Mouse (Mus musculus) embryonic facial prominence, embryonic 11.5 days (tissue): Measurements from ENCODE around the gene Cuzd1. TPM values are rescaled to one million over a fixed set of nuclear protein-coding genes. Genes with fewer than 3 reads are reported as not detected.

Experiments
- ATAC-seq: fragments of 200-750 bp; cut with Nextera tagmentation; replicated peaks from 2 replicates; pipeline ENCODE4 v1.8.0; 2017; ENCODE audit warnings: low read depth; ENCODE audit not compliant: insufficient number of reproducible peaks, low FRiP score, low TSS enrichment
- DNase-seq: peaks from one replicate; pipeline ENCODE4 v3.0.0-alpha.2; 2015; ENCODE audit warnings: low spot score
- H3K27ac ChIP-seq: fragments of 300-500 bp; sonication (generic); replicated peaks from 2 replicates; pipeline ENCODE4 v1.5.1; 2014; ENCODE audit warnings: mild to moderate bottlenecking, low read depth, low read length, control low read depth
- H3K27me3 ChIP-seq: fragments of 300-500 bp; sonication (generic); 2 replicates; pipeline ENCODE4 v1.6.1; 2014; ENCODE audit warnings: mild to moderate bottlenecking, low read length, moderate library complexity, mixed read lengths; ENCODE audit not compliant: control insufficient read depth, insufficient read depth
- H3K36me3 ChIP-seq: fragments of 300-500 bp; sonication (generic); replicated peaks from 2 replicates; pipeline ENCODE4 v1.6.1; 2014; ENCODE audit warnings: low read depth, mild to moderate bottlenecking, low read length, moderate library complexity, mixed read lengths; ENCODE audit not compliant: control insufficient read depth, insufficient read depth
- H3K4me1 ChIP-seq: fragments of 300-500 bp; sonication (generic); 2 replicates; pipeline ENCODE4 v1.6.1; 2014; ENCODE audit warnings: low read length, mixed read lengths; ENCODE audit not compliant: control insufficient read depth, insufficient read depth
- H3K4me2 ChIP-seq: fragments of 300-500 bp; sonication (generic); 2 replicates; pipeline ENCODE4 v1.6.1; 2014; ENCODE audit warnings: low read depth, mild to moderate bottlenecking, control low read depth, low read length, moderate library complexity
- H3K4me3 ChIP-seq: fragments of 300-500 bp; sonication (generic); 2 replicates; pipeline ENCODE4 v1.5.1; 2014; ENCODE audit warnings: low read depth, low read length, control low read depth
- H3K9ac ChIP-seq: fragments of 300-500 bp; sonication (generic); replicated peaks from 2 replicates; pipeline ENCODE4 v1.6.1; 2014; ENCODE audit warnings: mild to moderate bottlenecking, control low read depth, low read length
- H3K9me3 ChIP-seq: fragments of 300-500 bp; sonication (generic); replicated peaks from 2 replicates; pipeline ENCODE4 v1.6.1; 2016; ENCODE audit warnings: mild to moderate bottlenecking, low read length, inconsistent platforms, mixed read lengths; ENCODE audit not compliant: control insufficient read depth
- WGBS: fragments of 180-500 bp; shearing (Covaris S2); extraction: QIAGEN DNeasy Blood & Tissue Kit; methylation state at CpG from one replicate; pipeline ENCODE4 v1.1.7; 2014; 5-methylcytosine and 5-hydroxymethylcytosine counted together
- polyA plus RNA-seq: library from polyadenylated mRNA; unstranded; fragments of >200 nt; fragmentation: Nextera tagmentation; extraction: Ambion mirVana; gene quantifications from 2 replicates; pipeline ENCODE4 v1.2.1, GENCODE M21; 2014

Gene Cuzd1
- polyA plus RNA-seq, 1 experiment from 2014 or later: not detected

DNA sequence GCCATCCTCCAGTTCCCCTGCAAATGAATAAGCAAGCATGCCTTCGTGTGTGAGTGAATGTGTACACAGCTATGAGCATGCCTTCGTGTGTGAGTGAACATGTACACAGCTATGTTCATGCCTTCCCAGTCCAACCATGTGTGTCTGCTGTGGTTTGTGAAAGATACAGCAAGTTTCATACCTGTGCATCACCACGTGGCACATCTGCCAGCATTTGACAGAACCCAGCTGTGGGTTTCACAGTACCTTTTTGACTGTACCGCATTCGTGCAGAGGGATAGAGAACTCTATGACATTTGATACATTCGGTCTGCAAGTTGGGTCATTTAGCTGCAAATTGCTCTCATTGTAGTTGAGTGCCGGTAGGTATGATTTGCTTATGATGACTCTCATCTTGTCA is 7.6 kb downstream of the Cuzd1 start:
- DNase-seq (no peak), ATAC-seq (no peak)
- Histone ChIP-seq H3K27ac (no peak overlapping the region), H3K36me3 (no peaks in the 10 kb centered on the region), H3K9me3 (no peaks in the 10 kb centered on the region), H3K27me3 (no peaks in the 10 kb centered on the region), H3K4me1 (no peaks in the 10 kb centered on the region), H3K4me2 (no peak overlapping the region), H3K9ac (no peak overlapping the region), H3K4me3 (no peak overlapping the region)
- WGBS: 78% methylated on average over 7 of the region's 7 CpGs

DNA sequence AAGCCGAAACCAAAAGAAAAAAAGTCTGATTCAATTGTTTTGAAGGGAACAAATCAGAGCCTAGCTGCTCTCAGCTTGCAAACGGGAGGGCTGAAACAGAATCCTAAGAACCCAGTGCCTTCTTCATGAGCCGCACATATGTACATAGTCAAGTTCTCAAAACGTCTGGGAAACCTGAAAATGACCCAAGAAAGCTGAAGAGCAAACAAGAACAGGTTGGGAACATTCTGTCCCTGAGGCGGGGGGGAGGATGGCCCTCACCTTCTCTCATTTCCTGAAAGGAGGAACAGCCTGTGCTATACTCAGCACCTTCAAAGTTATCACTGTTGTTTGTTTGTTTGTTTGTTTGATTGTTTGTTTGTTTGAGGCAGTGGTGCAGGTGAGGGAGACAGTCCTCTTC is 15.4 kb downstream of the Cuzd1 start:
- H3K27ac ChIP-seq: no peak overlapping the region
- DNase-seq (no peak), ATAC-seq (no peak)
- no peak overlapping the region for H3K9ac ChIP-seq
- H3K9me3 ChIP-seq: no peaks in the 10 kb centered on the region
- no peaks in the 10 kb centered on the region for H3K36me3 ChIP-seq
- no peak overlapping the region for H3K4me3 ChIP-seq
- H3K4me1 ChIP-seq: no peaks in the 10 kb centered on the region
- H3K4me2 ChIP-seq: no peak overlapping the region
- H3K27me3 ChIP-seq: no peaks in the 10 kb centered on the region
- 76% methylated on average over 5 of the region's 5 CpGs for WGBS

DNA sequence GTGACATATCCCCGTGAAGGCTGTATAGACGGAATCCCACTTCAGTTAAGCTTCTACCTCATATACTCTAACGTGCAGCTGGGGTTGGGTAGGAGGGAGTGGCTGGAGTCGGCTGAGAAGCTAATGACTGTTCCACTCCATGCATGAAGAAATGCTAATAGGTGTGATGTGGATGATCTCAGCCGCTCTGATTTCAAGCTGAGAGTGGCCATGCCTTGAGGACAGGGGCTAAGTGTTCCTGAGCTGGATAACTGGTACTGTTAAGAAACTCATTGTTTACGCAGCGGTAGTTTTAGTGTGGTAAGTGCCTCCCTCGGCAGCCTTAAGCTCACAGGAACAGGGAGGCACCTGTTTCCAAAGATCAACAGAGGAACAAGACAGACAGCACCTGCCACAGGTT is 18.8 kb downstream of the Cuzd1 start:
- WGBS: 78% methylated on average over 8 of the region's 8 CpGs

DNA sequence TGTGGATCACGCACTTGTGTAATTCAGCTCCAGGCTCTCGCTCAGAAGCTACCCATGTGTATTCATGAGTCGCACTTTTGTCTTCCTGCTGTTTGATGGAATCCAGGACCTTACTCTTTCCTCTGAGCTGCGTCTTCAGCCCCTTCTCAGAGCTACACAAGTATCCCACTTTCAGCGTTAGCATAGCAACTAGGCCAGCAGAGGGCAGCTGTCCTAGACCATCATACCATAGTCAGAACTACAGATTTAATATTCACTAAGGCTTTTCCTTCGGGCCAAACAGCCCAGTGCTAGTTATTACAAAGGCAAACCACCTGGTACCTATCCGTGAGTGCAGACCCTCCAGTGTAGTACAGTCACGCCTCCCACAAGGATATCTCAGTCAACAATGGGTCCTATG is 24.9 kb downstream of the Cuzd1 start:
- no peak for ATAC-seq
- Histone ChIP-seq H3K4me2 (no peak overlapping the region), H3K9me3 (no peaks in the 10 kb centered on the region), H3K4me3 (no peak overlapping the region), H3K9ac (no peak overlapping the region), H3K27me3 (no peaks in the 10 kb centered on the region), H3K27ac (no peak overlapping the region), H3K4me1 (no peaks in the 10 kb centered on the region), H3K36me3 (no peaks in the 10 kb centered on the region)
- WGBS: 76% methylated on average over 8 of the region's 8 CpGs
- DNase-seq: peak; percentile 2

More for the DNA sequence above, 18.8 kb downstream of the Cuzd1 start:
- no peaks in the 10 kb centered on the region for H3K4me1 ChIP-seq
- H3K9me3 ChIP-seq: no peaks in the 10 kb centered on the region
- no peaks in the 10 kb centered on the region for H3K27me3 ChIP-seq
- H3K4me3 ChIP-seq: no peak overlapping the region
- no peaks in the 10 kb centered on the region for H3K36me3 ChIP-seq
- no peak for DNase-seq
- no peak overlapping the region for H3K27ac ChIP-seq
- no peak for ATAC-seq
- no peak overlapping the region for H3K9ac ChIP-seq
- no peak overlapping the region for H3K4me2 ChIP-seq

DNA sequence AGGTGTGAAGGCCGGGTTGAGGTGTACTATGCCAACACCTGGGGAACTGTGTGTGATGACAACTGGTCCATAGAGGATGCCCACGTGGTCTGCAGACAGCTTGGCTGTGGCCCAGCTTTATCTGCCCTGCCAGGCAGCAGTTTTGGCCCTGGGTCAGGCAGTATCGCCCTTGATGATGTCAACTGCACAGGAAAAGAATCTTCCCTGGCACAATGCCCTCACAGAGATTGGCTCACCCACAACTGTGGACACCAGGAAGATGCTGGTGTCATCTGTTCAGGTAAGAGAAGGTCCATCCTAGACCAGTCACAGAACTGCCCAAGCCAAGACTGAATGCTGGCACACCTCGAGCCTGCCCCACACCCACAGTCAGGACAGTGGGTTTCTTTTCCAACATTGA is 56.2 kb downstream of the Cuzd1 start:
- no peak for ATAC-seq
- H3K4me3 ChIP-seq: no peak overlapping the region
- H3K27me3 ChIP-seq: no peaks in the 10 kb centered on the region
- no peak for DNase-seq
- H3K9me3 ChIP-seq: no peaks in the 10 kb centered on the region
- H3K27ac ChIP-seq: no peak overlapping the region
- no peak overlapping the region for H3K4me2 ChIP-seq
- H3K36me3 ChIP-seq: no peaks in the 10 kb centered on the region
- H3K4me1 ChIP-seq: no peaks in the 10 kb centered on the region
- WGBS: 75% methylated on average over 4 of the region's 4 CpGs
- H3K9ac ChIP-seq: no peak overlapping the region

DNA sequence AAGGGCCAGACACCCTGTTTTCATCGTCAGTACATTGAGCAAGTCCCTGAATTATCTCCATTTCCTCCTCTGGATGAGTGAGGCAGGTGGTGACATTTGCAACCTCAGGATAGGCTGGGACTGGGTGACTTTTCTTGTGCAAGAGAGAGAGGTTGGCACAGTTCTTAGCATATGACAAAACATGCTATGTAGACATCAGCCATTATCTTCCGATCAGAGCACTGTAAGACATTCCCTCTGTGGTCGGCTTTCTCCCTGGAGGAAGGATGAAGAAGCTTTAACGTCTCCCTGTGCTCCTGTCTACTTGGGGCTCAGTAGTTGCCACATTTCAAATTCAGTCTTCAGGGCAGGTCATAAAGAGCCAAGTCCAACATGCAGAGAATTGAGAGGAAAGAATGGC is 57.8 kb downstream of the Cuzd1 start:
- ATAC-seq (no peak), DNase-seq (no peak)
- no peak overlapping the region for H3K9ac ChIP-seq
- H3K9me3 ChIP-seq: no peaks in the 10 kb centered on the region
- 89% methylated on average over 4 of the region's 4 CpGs for WGBS
- H3K4me2 ChIP-seq: no peak overlapping the region
- no peaks in the 10 kb centered on the region for H3K36me3 ChIP-seq
- no peaks in the 10 kb centered on the region for H3K27me3 ChIP-seq
- no peaks in the 10 kb centered on the region for H3K4me1 ChIP-seq
- no peak overlapping the region for H3K4me3 ChIP-seq
- H3K27ac ChIP-seq: no peak overlapping the region

DNA sequence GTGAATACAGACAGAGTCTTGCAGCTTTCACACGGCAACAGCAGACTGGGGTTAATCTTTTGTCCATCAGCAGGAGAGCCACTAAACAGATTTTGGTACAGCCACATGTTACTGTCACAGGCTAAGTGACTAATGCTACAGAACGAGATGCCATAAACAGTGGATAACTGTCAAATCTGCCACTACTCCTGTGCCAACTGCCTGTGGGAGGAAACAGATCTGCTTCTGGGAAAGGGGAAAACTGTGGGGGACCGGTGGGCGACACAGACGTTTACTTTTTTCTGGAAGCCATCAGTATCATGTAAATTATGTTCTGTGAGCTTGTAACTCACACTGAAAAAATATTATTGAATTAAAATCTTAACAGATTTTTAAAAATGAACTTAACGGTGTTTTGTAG is 61.1 kb downstream of the Cuzd1 start:
- Histone ChIP-seq H3K4me3 (no peak overlapping the region), H3K4me1 (no peaks in the 10 kb centered on the region), H3K4me2 (no peak overlapping the region), H3K27me3 (no peaks in the 10 kb centered on the region), H3K9ac (no peak overlapping the region), H3K27ac (no peak overlapping the region), H3K36me3 (no peaks in the 10 kb centered on the region), H3K9me3 (no peaks in the 10 kb centered on the region)
- no peak for ATAC-seq
- WGBS: 70% methylated on average over 6 of the region's 6 CpGs
- DNase-seq: no peak
